Mouse (Mus musculus) stomach, postnatal 0 days (tissue): ENCODE measurements around the gene Ntrk1. TPM values are rescaled to one million over a fixed set of nuclear protein-coding genes. Genes with fewer than 3 reads are reported as not detected.

ENCODE experiments used
- ATAC-seq: fragments of 200-750 bp; cut with Nextera tagmentation; 2 replicates; pipeline ENCODE4 v1.8.0; 2017; ENCODE audit not compliant: low FRiP score, low TSS enrichment
- DNase-seq: peaks from one replicate; pipeline ENCODE4 v3.0.0-alpha.2; 2016; ENCODE audit warnings: low spot score
- H3K27ac ChIP-seq: fragments of 300-500 bp; sonication (generic); replicated peaks from 2 replicates; pipeline ENCODE4 v1.5.1; 2014; ENCODE audit warnings: mild to moderate bottlenecking, control low read depth
- H3K27me3 ChIP-seq: fragments of 300-500 bp; sonication (generic); 2 replicates; pipeline ENCODE4 v1.6.1; 2014; ENCODE audit warnings: low read length; ENCODE audit not compliant: control insufficient read depth, insufficient read depth
- H3K36me3 ChIP-seq: fragments of 300-500 bp; sonication (generic); 2 replicates; pipeline ENCODE4 v1.6.1; 2014; ENCODE audit warnings: low read length, mixed read lengths; ENCODE audit not compliant: control insufficient read depth, insufficient read depth
- H3K4me1 ChIP-seq: fragments of 300-500 bp; sonication (generic); replicated peaks from 2 replicates; pipeline ENCODE4 v1.6.1; 2014; ENCODE audit warnings: antibody characterized with exemption; ENCODE audit not compliant: control insufficient read depth, insufficient read depth
- H3K4me2 ChIP-seq: fragments of 300-500 bp; sonication (generic); replicated peaks from 2 replicates; pipeline ENCODE4 v1.6.1; 2014; ENCODE audit warnings: low read depth, mild to moderate bottlenecking, control low read depth, moderate library complexity
- H3K4me3 ChIP-seq: fragments of 300-500 bp; sonication (generic); 2 replicates; pipeline ENCODE4 v1.5.1; 2014; ENCODE audit warnings: low read depth, low read length, control low read depth
- H3K9ac ChIP-seq: fragments of 300-500 bp; sonication (generic); 2 replicates; pipeline ENCODE4 v1.6.1; 2014; ENCODE audit warnings: mild to moderate bottlenecking, low read length, control low read depth, mixed read lengths
- H3K9me3 ChIP-seq: fragments of 300-500 bp; sonication (generic); 2 replicates; pipeline ENCODE4 v1.6.1; 2016; ENCODE audit warnings: low read length; ENCODE audit not compliant: control insufficient read depth
- CTCF ChIP-seq: IDR thresholded peaks from 2 replicates; pipeline ENCODE4 v1.5.1; 2016; ENCODE audit warnings: antibody characterized with exemption, low read depth, mild to moderate bottlenecking, moderate library complexity
- EP300 ChIP-seq: optimal IDR thresholded peaks from 2 replicates; pipeline ENCODE3; 2016; ENCODE audit warnings: antibody characterized with exemption
- WGBS: fragments of 180-500 bp; shearing (Covaris S2); extraction: QIAGEN DNeasy Blood & Tissue Kit; methylation state at CpG from one replicate; pipeline ENCODE4 v1.1.7; 2014; 5-methylcytosine and 5-hydroxymethylcytosine counted together
- polyA plus RNA-seq: library from polyadenylated mRNA; unstranded; fragments of >200 nt; fragmentation: Nextera tagmentation; extraction: Ambion mirVana; gene quantifications from 2 replicates; pipeline ENCODE4 v1.2.1, GENCODE M21; 2015

Gene Ntrk1
- polyA plus RNA-seq, 1 experiment from 2014 or later, result 0.41 TPM

- H3K9me3 ChIP-seq, result no peaks in the 10 kb centered on the region
- no peaks in the 10 kb centered on the region for H3K36me3 ChIP-seq
- H3K4me3 ChIP-seq, result no peak overlapping the region
- DNase-seq (no peak), ATAC-seq (no peak)
- H3K9ac ChIP-seq, result no peak overlapping the region
- no peak overlapping the region for H3K4me2 ChIP-seq
- no peak overlapping the region for H3K27ac ChIP-seq
- peaks cover 9% of the 10 kb centered on the region for H3K27me3 ChIP-seq
- no peaks in the 10 kb centered on the region for H3K4me1 ChIP-seq
- 77% methylated on average over 4 of the region's 4 CpGs for WGBS
- no peak for TF ChIP-seq EP300
- no peak for TF ChIP-seq CTCF
Measured at GRCm38 (mm10) chr3:87812413-87812812, 17.5 kb upstream of the Ntrk1 start.

GRCm38 (mm10) chr3:87811297-87811696 lies 16.3 kb upstream of the Ntrk1 start:
- H3K4me3 ChIP-seq, result no peak overlapping the region
- no peaks in the 10 kb centered on the region for H3K4me1 ChIP-seq
- WGBS, result 84% methylated on average over 8 of the region's 8 CpGs
- no peak for TF ChIP-seq CTCF
- no peak for TF ChIP-seq EP300
- H3K27me3 ChIP-seq, result peaks cover 9% of the 10 kb centered on the region
- DNase-seq, result no peak
- ATAC-seq, result no peak
- no peaks in the 10 kb centered on the region for H3K36me3 ChIP-seq
- no peak overlapping the region for H3K9ac ChIP-seq
- H3K27ac ChIP-seq, result no peak overlapping the region
- no peaks in the 10 kb centered on the region for H3K9me3 ChIP-seq
- H3K4me2 ChIP-seq, result no peak overlapping the region

GRCm38 (mm10) chr3:87809322-87809962 lies 14.5 kb upstream of the Ntrk1 start:
- 0 out of 2 replicates have a peak, but pooled peaks have one; percentile 5 for TF ChIP-seq CTCF
- no peak for TF ChIP-seq EP300
- Histone ChIP-seq H3K9ac (no peak overlapping the region), H3K27ac (no peak overlapping the region), H3K4me3 (peak overlapping the region; percentile 12; the same call in 1 of the 2 replicates), H3K9me3 (no peaks in the 10 kb centered on the region), H3K4me1 (no peaks in the 10 kb centered on the region), H3K36me3 (no peaks in the 10 kb centered on the region), H3K4me2 (peak overlapping the region; percentile 20), H3K27me3 (peaks cover 9% of the 10 kb centered on the region)
- DNase-seq, result peak; percentile 33
- 10% methylated on average over 28 of the region's 28 CpGs for WGBS
- peak; percentile 43; the same call in 1 of the 2 replicates for ATAC-seq

- 7% methylated on average over 26 of the region's 26 CpGs for WGBS
- Histone ChIP-seq H3K4me1 (no peaks in the 10 kb centered on the region; the same call in 1 of the 2 replicates), H3K27ac (no peak overlapping the region), H3K4me2 (peak overlapping the region; percentile 47), H3K27me3 (peaks cover 8% of the 10 kb centered on the region; the same call in 1 of the 2 replicates), H3K9ac (no peak overlapping the region), H3K9me3 (no peaks in the 10 kb centered on the region), H3K36me3 (no peaks in the 10 kb centered on the region), H3K4me3 (peak overlapping the region; percentile 13)
- peak; percentile 32 for DNase-seq
- no peak for ATAC-seq
- no peak for TF ChIP-seq CTCF
- TF ChIP-seq EP300, result no peak
Measured at GRCm38 (mm10) chr3:87804038-87804677, 9.2 kb upstream of the Ntrk1 start.

GRCm38 (mm10) chr3:87801681-87802080 lies 6.7 kb upstream of the Ntrk1 start:
- ATAC-seq, result no peak
- H3K27me3 ChIP-seq, result peaks cover 5% of the 10 kb centered on the region; the same call in 1 of the 2 replicates

More at GRCm38 (mm10) chr3:87801681-87802080, 6.7 kb upstream of the Ntrk1 start:
- Histone ChIP-seq H3K4me3 (no peak overlapping the region), H3K9ac (no peak overlapping the region), H3K4me1 (no peaks in the 10 kb centered on the region; the same call in none of the 2 replicates), H3K4me2 (no peak overlapping the region), H3K9me3 (no peaks in the 10 kb centered on the region), H3K27ac (no peak overlapping the region), H3K36me3 (no peaks in the 10 kb centered on the region)
- TF ChIP-seq EP300, result no peak
- no peak for TF ChIP-seq CTCF
- 42% methylated on average over 5 of the region's 5 CpGs for WGBS
- no peak for DNase-seq
